Mouse (Mus musculus) gonadal fat pad, adult 2 months (tissue): ENCODE results near the gene Spsb2. TPM values are rescaled to one million over a fixed set of nuclear protein-coding genes. Genes with fewer than 3 reads are reported as not detected.
"Not testable (repeated sequence)": the region's sequence is repeated elsewhere in the genome, so short reads cannot be mapped to it uniquely, and the experiment has no call there.

Experiments used
- DNase-seq: peaks from one replicate; pipeline ENCODE4 v3.0.0-alpha.2; 2012; ENCODE audit warnings: low read depth
- polyA plus RNA-seq: library from polyadenylated mRNA; depleted of rRNA; stranded (reverse); fragments of >200 nt; gene quantifications from 2 replicates; pipeline ENCODE4 v1.2.3, GENCODE M21; 2012

Spsb2 gene
- polyA plus RNA-seq, 1 experiment: 20.5 TPM

- not testable (repeated sequence) for DNase-seq
Measured at GRCm38 (mm10) chr6:124802400-124802799, 6.1 kb upstream of the Spsb2 start.

GRCm38 (mm10) chr6:124803061-124803460 lies 5.4 kb upstream of the Spsb2 start:
- DNase-seq: no peak

- DNase-seq: not testable (repeated sequence)
Measured at GRCm38 (mm10) chr6:124803691-124804090, 4.8 kb upstream of the Spsb2 start.

GRCm38 (mm10) chr6:124804341-124804740 lies 4.1 kb upstream of the Spsb2 start:
- no peak for DNase-seq

GRCm38 (mm10) chr6:124805341-124806321 lies 2.8 kb upstream of the Spsb2 start:
- no peak for DNase-seq

- DNase-seq: no peak
Measured at GRCm38 (mm10) chr6:124806446-124807140, 1.9 kb upstream of the Spsb2 start.

- DNase-seq: no peak
Measured at GRCm38 (mm10) chr6:124807366-124807765, 1.1 kb upstream of the Spsb2 start.

GRCm38 (mm10) chr6:124807986-124808357 lies 489 bp upstream of the Spsb2 start:
- no peak for DNase-seq

- no peak for DNase-seq
Measured at GRCm38 (mm10) chr6:124809052-124809774, 752 bp downstream of the Spsb2 start.

- no peak for DNase-seq
Measured at GRCm38 (mm10) chr6:124809775-124810538, 1.5 kb downstream of the Spsb2 start.

GRCm38 (mm10) chr6:124810566-124811402 lies 2.3 kb downstream of the Spsb2 start:
- not testable (repeated sequence) for DNase-seq

GRCm38 (mm10) chr6:124811403-124811665 lies 2.9 kb downstream of the Spsb2 start:
- DNase-seq: no peak

- no peak for DNase-seq
Measured at GRCm38 (mm10) chr6:124811701-124812560, 3.5 kb downstream of the Spsb2 start.

- no peak for DNase-seq
Measured at GRCm38 (mm10) chr6:124812848-124813247, 4.4 kb downstream of the Spsb2 start.

GRCm38 (mm10) chr6:124813496-124813895 lies 5.0 kb downstream of the Spsb2 start:
- DNase-seq: no peak

GRCm38 (mm10) chr6:124813933-124814332 lies 5.5 kb downstream of the Spsb2 start, which contains the start of gene Tpi1:
Gene Tpi1, minus strand, starts transcription at chr6:124814296.
- no peak for DNase-seq

- DNase-seq: no peak
Measured at GRCm38 (mm10) chr6:124814448-124814847, 6.0 kb downstream of the Spsb2 start.

GRCm38 (mm10) chr6:124814858-124815774 lies 6.7 kb downstream of the Spsb2 start:
- DNase-seq: no peak

GRCm38 (mm10) chr6:124816611-124817010 lies 8.2 kb downstream of the Spsb2 start:
- no peak for DNase-seq
